Mouse (Mus musculus) gonadal fat pad, adult 2 months (tissue): ENCODE results near the gene Frat1. TPM values are rescaled to one million over a fixed set of nuclear protein-coding genes. Genes with fewer than 3 reads are reported as not detected.

Source experiments
- DNase-seq: peaks from one replicate; pipeline ENCODE4 v3.0.0-alpha.2; 2012; ENCODE audit warnings: low read depth
- polyA plus RNA-seq: library from polyadenylated mRNA; depleted of rRNA; stranded (reverse); fragments of >200 nt; gene quantifications from 2 replicates; pipeline ENCODE4 v1.2.3, GENCODE M21; 2012; rRNA removed

Gene Frat1
- 1.6 and 2.5 TPM in 2 replicates for polyA plus RNA-seq

DNA sequence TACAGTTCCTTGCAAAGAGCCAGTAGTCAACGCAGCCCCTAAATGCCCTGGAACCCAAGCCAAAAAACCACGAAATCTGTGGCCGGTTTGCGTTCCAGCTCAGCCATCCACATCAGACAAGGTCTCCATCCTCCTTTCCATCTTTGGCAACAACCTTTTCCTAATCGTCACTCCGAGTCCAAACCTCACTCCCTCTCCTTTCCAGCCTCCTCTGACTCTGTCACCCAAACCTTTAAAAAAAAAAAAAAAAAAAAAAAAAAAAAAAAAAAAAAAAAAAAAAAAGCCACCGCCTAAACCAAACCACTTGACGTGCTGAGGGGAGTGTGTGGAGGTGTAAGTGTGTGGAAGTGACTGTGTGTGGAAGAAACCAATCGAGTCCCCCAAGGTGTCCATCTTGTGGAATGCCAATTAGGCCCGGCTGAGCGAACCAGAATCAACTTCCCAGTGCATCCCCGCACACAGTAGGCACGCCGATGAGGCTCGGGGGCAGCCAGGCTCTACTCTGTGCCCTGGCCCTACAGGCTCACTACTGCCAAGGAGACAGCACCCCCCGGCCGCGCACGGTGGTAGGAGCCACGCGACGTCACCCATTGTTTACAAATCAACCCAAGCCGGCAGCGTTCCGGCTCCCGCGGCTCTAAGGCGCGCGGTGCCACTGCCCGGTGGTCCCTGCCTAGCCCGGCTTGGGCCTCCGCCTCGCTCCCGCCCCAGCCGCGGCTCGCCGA, at the start of gene Frat1:
Gene Frat1, plus strand, starts transcription at position 590 of the 725 bp plus-strand sequence.
- peak; percentile 61 for DNase-seq

GRCm38 (mm10) chr19:41786896-41787295, 42.9 kb upstream of the Frat1 start:
- no peak for DNase-seq

GRCm38 (mm10) chr19:41789110-41789961, 40.4 kb upstream of the Frat1 start:
- no peak for DNase-seq

DNA sequence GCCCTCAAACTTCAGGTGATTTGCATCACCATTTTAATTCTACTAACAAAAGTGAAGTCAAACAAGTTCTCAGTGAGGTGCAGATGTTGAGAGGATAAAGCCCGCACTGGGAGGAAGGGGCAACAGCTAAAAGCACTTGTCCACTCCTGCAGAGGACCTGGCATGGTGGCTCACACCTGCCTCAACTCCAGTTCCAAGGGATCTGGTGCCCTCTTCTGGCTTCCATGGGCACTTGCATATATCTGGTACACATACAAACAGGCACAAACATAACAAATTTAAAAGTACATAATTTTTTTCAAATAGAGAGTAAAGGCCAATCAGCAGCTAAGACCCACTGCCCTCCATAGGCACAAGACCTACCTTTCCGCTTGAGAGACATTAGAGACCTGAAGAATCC, 38.4 kb upstream of the Frat1 start:
- DNase-seq: no peak

- no peak for DNase-seq
These were observed 36.8 kb upstream of the Frat1 start for GRCm38 (mm10) chr19:41792934-41793486.

GRCm38 (mm10) chr19:41794017-41794416, 35.8 kb upstream of the Frat1 start:
- no peak for DNase-seq

- no peak for DNase-seq
These were observed 34.9 kb upstream of the Frat1 start for GRCm38 (mm10) chr19:41794901-41795300.

DNA sequence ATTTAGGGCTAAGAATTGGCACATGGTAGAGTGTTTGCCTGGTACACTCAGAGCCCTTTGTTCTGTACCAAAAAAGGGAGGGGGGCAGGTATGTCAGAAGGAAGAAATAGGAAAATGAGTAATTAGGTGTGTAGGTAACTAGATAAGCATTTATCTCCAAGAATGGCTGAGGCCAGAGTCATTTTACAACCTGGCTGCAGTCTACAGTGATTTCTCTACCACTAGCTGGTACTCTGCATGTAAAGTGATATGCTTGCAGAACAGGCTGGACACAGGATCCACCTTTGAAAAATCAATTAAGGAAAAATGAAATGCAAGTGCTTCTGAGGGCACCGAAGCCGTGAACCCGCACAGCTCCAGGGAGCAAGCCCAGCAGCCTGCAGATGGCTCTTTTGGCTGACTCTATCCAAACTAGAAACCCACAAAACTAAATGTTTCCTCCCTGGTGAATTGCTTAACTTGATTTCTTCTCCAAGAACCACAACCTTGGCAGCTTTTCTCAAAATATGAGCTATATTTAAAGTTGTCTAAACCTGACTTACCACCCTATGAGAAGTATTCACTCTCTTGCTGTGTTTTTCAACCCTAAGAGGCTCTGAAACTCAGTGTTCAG, 33.5 kb upstream of the Frat1 start:
- no peak for DNase-seq

GRCm38 (mm10) chr19:41796789-41797327, 32.9 kb upstream of the Frat1 start:
- no peak for DNase-seq

DNA sequence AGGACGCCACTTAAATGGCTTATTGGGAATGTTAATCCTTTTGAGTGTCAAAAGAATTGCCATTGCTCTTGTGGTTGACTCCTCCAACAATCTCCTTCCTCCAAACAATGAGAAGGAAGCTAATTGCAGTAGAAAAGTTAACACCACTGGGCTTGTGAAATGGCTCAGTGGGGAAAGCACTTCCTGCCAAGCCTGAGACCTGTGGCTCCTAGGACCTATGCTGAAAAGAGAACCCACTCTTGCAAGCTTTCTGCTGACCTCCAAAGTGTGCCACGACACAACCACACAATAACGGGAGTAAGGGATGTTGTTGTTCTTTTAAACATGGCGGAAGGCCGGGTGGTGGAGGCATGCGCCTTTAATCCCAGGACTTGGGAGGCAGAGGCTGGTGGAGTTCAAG, 32.2 kb upstream of the Frat1 start:
- no peak for DNase-seq

DNA sequence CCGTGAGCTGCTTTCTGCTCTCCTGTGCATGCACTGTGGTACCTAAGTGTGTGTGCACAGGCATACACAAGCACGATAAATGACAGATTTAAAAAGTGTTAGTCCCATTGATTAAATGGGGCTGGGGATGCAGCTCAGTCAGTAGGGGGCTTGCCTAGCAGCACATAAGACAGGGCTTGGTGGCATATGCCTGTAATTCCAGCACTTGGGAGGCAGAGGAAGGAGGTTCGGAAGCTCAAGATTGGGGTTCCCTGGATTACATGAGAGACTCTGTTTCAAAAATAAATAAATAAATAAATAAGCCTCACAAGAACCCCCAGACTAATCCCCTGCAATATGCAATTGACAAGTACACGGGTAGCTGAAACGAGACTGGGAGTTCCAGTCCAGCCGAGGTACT, 29.3 kb upstream of the Frat1 start:
- DNase-seq: no peak

DNA sequence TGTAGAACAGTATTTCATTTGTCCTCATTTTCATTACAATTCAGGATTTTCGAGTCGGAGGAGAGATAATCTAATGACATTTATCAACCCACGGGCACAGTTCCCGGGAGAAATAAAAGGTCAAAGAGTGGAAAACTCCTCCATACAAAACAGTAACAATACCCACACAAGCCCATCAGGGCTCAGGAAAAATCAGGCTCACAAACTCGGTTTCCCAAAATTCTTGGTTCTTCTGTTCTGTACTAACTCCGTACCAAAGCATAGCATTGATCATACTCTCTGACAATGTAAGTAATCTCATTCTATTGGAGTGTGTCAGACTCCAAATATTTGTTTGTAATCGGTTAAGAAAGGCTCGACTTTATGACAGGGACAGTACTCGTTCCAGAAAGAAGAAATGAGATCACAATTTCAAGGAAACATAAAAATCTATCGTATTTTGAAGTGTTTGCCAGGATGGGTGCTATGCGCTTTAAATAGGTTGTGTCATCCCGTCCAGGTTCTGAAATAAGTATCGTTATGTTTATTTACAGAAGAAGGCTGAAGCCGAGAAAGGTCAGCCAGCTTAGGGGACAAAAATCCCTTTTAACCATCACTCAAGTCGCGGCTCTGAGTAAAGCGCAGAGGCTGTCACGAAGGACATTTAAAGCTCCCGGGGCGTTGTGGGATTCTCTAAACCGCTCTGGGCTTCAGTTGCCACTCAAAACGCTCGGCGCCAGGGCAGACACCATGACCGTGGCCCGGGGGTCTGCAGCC, 28.6 kb upstream of the Frat1 start:
- DNase-seq: no peak

DNA sequence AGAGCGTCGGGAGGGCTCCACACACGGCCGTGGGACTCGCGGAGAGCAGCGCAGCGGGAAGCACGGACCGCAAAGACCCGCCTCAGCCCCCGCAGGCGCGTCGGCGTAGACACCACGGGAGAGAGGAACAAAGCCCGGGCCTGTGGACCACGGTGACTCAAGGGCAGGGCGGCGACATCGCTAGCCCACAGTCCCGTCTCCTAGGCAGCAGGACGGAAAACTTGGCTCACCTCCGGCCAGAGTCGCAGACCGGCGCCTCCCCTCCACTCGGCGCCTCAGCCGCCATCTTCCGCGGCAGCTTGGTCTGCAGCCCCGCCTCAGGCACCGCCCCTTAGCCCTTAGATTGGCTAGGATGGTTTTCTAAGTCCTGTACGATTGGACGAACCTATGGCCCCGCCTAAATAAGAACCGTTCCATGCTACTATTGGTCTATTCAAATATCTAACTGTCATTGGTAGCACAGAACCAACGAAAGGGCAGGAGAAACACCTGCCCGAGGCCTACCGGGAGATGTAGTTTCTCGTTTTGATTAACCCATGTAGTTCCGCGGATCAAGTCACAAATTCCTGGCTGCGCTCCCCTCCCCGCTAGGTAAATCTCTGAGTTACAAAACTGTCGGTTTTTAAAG, 27.9 kb upstream of the Frat1 start, which contains the start of gene Arhgap19:
Gene Arhgap19, minus strand, starts transcription at position 306 of the 628 bp plus-strand sequence.
- DNase-seq: peak; percentile 79

DNA sequence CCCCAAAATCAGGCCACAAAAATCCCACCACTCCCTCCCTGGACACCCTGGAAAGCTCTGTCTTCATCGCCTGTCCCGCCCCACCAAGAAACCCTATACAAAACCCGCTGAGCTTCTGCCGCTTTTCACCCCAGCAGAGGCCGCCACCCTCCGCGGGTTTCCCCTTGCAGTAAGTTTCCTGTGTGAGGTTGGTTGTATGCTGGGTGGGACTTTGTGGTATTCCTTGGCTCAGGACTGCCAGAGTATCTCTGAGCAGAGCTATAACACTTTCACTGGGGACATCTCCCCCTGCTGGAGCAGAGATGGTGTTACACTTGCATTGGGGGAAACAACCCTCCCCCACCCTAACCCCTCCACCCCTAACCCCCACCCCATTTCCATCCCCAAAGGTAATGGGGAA, 26.4 kb upstream of the Frat1 start:
- DNase-seq: no peak

GRCm38 (mm10) chr19:41805831-41806230, 23.9 kb upstream of the Frat1 start:
- no peak for DNase-seq

- DNase-seq: no peak
These were observed 22.3 kb upstream of the Frat1 start for GRCm38 (mm10) chr19:41807497-41807896.

- DNase-seq: no peak
These were observed 21.6 kb upstream of the Frat1 start for GRCm38 (mm10) chr19:41808104-41808634.

DNA sequence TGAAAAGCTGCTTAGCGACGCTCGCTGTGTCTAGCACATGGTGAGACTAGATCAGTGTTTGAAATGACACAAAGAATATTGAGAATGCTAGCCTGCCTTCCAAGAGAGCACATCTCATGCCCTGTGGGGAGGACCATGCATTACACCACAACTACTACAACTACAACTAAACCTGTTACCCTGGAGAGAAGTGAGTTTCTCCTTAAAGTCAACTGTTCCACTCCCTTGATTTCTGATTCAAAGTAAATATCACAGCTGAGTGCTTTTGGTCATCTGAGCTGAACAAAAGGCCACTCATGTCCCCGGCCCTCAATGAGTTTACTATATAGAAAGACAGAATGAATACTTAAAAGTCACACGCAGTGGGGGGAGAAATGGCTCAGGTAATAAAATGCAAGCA, 19.7 kb upstream of the Frat1 start:
- no peak for DNase-seq

DNA sequence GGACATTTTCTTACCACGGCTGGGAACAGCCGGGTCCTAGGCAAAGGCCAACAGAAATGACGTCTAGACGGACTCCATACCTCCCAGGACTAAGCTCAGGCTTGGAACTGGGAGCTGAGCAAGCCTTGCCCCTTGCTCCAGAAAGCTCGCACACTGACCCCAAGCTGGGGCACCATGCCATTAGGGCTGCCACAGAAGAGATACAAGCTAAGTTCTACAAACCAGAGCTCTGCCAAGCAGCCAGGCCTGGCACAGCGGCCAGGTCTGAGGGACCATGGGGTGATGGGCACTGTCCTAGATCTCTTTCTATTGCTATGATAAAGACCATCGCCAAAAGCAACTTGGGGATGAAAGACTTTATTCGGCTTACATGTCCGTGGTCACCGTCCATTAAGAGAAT, 17.2 kb upstream of the Frat1 start:
- DNase-seq: no peak

- no peak for DNase-seq
These were observed 16.4 kb upstream of the Frat1 start for GRCm38 (mm10) chr19:41813374-41813773.
